In genomic region chr13:69739759-69740135, GRCm38 (mm10) we compare ENCODE assay signal across 8 mouse cellular contexts. TPM values are rescaled to one million over a fixed set of nuclear protein-coding genes. Genes with fewer than 3 reads are reported as not detected.
A peak's percentile ranks its signal among the peaks of the same experiment; 100 is the strongest.
DNase-seq lines count a peak whose midpoint lies in the region; ATAC-seq lines count a peak whose summit lies in the region.

TSS of gene Ube2ql1 (minus strand) at chr13:69739889.

- peak; percentile 76 for ATAC-seq in cerebellum, adult (ENCODE audit: insufficient number of reproducible peaks, low FRiP score, low TSS enrichment)
- peak; percentile 97 for ATAC-seq in forebrain, embryonic 15.5 days (replicated peaks)
- ATAC-seq in liver, embryonic 11.5 days (replicated peaks; ENCODE audit: low FRiP score), result peak; percentile 83

- H3K4me2 ChIP-seq in forebrain, embryonic 15.5 days (replicated peaks), result peak within 1 kb of the TSS; percentile 92
- peak within 1 kb of the TSS; percentile 86 for H3K4me2 ChIP-seq in liver, embryonic 11.5 days

- H3K36me3 ChIP-seq in forebrain, embryonic 15.5 days, result no peaks in the 10 kb centered on the region
- H3K36me3 ChIP-seq in liver, embryonic 11.5 days (ENCODE audit: control insufficient read depth, insufficient read depth, low read length), result no peaks in the 10 kb centered on the region
- H3K36me3 ChIP-seq in splenic B cell, adult 2 months (ENCODE audit: control insufficient read depth, insufficient read depth, low read length, poor library complexity, severe bottlenecking), result no peaks in the 10 kb centered on the region

- no peaks in the 10 kb centered on the region for H3K27me3 ChIP-seq in forebrain, embryonic 15.5 days
- peaks cover 65% of the 10 kb centered on the region for H3K27me3 ChIP-seq in liver, embryonic 11.5 days (replicated peaks; ENCODE audit: control insufficient read depth, insufficient read depth, low read length)
- no peaks in the 10 kb centered on the region for H3K27me3 ChIP-seq in splenic B cell, adult 2 months (ENCODE audit: control insufficient read depth, insufficient read depth, low read length, poor library complexity, severe bottlenecking)

- peak within 1 kb of the TSS; percentile 91 for H3K27ac ChIP-seq in forebrain, embryonic 15.5 days (replicated peaks)
- no peak within 1 kb of the TSS for H3K27ac ChIP-seq in liver, embryonic 11.5 days (ENCODE audit: low read depth, low read length)

- 1% methylated on average over 38 of the region's 46 CpGs for WGBS in forebrain, embryonic 15.5 days
- 1% methylated on average over 42 of the region's 46 CpGs for WGBS in liver, embryonic 11.5 days

- intact Hi-C loops in heart, postnatal 10 days (cut with DNase I), result loop anchor here (1.0 to 5.0 kb wide), 5 partner anchors 73 to 847 kb away; no protein-coding TSS in a partner anchor

- DNase-seq in CD4-positive, CD25-positive, alpha-beta regulatory T cell, adult 2 months (ENCODE audit: low read depth, low spot score), result peak; percentile 55
- peak; percentile 85 to 89 for DNase-seq in heart, postnatal 10 days
- peak; percentile 80 to 90 for DNase-seq in kidney, postnatal 25 days
- DNase-seq in liver, embryonic 11.5 days (ENCODE audit: low spot score), result peak; percentile 79
- DNase-seq in naive thymus-derived CD4-positive, alpha-beta T cell, adult 2 months (ENCODE audit: low read depth), result peak; percentile 2
- peak; percentile 28 for DNase-seq in splenic B cell, adult 2 months (ENCODE audit: low read depth, low spot score)

- H3K4me3 ChIP-seq in forebrain, embryonic 15.5 days, result peak within 1 kb of the TSS; percentile 54
- H3K4me3 ChIP-seq in liver, embryonic 11.5 days (ENCODE audit: low read depth, low read length), result peak within 1 kb of the TSS; percentile 58

- H3K9me3 ChIP-seq in forebrain, embryonic 15.5 days, result no peaks in the 10 kb centered on the region
- no peaks in the 10 kb centered on the region for H3K9me3 ChIP-seq in liver, embryonic 11.5 days (ENCODE audit: control insufficient read depth, low read length)

- H3K4me1 ChIP-seq in forebrain, embryonic 15.5 days, result peaks cover 38% of the 10 kb centered on the region
- H3K4me1 ChIP-seq in liver, embryonic 11.5 days (replicated peaks; ENCODE audit: control insufficient read depth, insufficient read depth, low read length), result no peaks in the 10 kb centered on the region

- peak within 1 kb of the TSS; percentile 69 for H3K9ac ChIP-seq in forebrain, embryonic 15.5 days (replicated peaks)
- H3K9ac ChIP-seq in liver, embryonic 11.5 days (ENCODE audit: low read depth, low read length), result peak within 1 kb of the TSS; percentile 20; the same call in 1 of the 2 replicates

RNA-seq across cellular contexts. Expression of gene Ube2ql1, which starts in this region (rescaled TPM):
- 29.3 and 30.4 TPM in 2 replicates for polyA plus RNA-seq in forebrain, embryonic 15.5 days (2015; fragmentation: Nextera tagmentation; extraction: Ambion mirVana)
- total RNA-seq in heart, postnatal 10 days (2021), result 1 to 10 TPM in 1 of 2 experiments, under 1 TPM in 1; 0.87 to 1.2 TPM
- polyA plus RNA-seq in liver, embryonic 11.5 days (2014; fragmentation: Nextera tagmentation; extraction: Ambion mirVana), result 0.96 and 1.2 TPM in 2 replicates

Comparison
In these comparisons a context has a peak if more than half of its experiments do, and no peak if none do; other contexts are left out.
1. RNA of gene Ube2ql1 (polyA plus RNA-seq): 29.3 to 30.4 TPM in forebrain, embryonic 15.5 days; 0.96 to 1.2 TPM in liver, embryonic 11.5 days; every median in the first group is over 10 times any median in the second.
2. DNase-seq: peak in every context shown above with its lines; median percentile 87 in heart, postnatal 10 days; 85 in kidney, postnatal 25 days; 79 in liver, embryonic 11.5 days; 55 in CD4-positive, CD25-positive, alpha-beta regulatory T cell, adult 2 months; 28 in splenic B cell, adult 2 months; 2 in naive thymus-derived CD4-positive, alpha-beta T cell, adult 2 months.
3. Peak in every context shown above with its lines, with median percentiles within 50 percentile points of each other: ATAC-seq.